28 mouse cellular contexts compared by ENCODE assay signal in the genomic region with DNA sequence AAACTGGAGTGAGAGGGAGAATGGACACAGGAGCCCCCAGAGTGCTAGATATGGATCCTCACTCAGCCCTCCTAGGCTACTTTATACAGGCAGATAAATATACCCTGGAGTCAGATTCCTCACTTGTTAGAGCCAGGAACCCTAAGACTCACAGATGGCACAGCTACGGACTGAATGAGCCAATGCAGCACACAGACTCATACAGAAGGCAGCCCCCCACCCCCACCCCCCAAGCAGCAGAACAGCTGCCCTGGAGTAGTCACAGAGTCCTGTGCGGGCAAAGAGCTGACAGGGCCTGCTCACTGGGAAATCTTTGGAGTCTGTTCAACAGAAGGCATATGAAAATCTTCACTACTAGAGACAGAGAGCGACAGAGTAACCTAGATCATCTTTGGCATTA. TPM values are rescaled to one million over a fixed set of nuclear protein-coding genes. Genes with fewer than 3 reads are reported as not detected.
DNase-seq lines count a peak whose midpoint lies in the region; ATAC-seq and TF ChIP-seq lines count a peak whose summit lies in the region.
"Had no signal": no experiment of that assay in that cellular context is flagged by ENCODE, and none has a peak within 500 bp of the region (broad histone marks: within the 10 kb centered on the region; RNA-seq: fewer than 3 reads in every experiment).

No protein-coding gene starts in this region.

- DNase-seq in forebrain, embryonic 11.5 days (ENCODE audit: low spot score) = no peak
- no peak for DNase-seq in layer of hippocampus, adult 2 months (ENCODE audit: low spot score in 2 of 2)
- no peak for DNase-seq in layer of hippocampus, postnatal 14 days (ENCODE audit: low spot score in 2 of 2)
- no peak for DNase-seq in neural tube, embryonic 10.5 days (ENCODE audit: extremely low spot score, low spot score)
- no peak for DNase-seq in forebrain, postnatal 0 days
- DNase-seq: adrenal gland, postnatal 25 days; cerebellum, adult 2 months; cerebellum, postnatal 14 days; gastrocnemius, adult 2 months; gastrocnemius, postnatal 36 days; heart, adult 2 months; kidney, adult 11 months; lung, embryonic 14.5 days; lung, postnatal 14 days; spleen, adult 18-20 months; thymus, adult 2 months; thymus, postnatal 36 days had no signal

- no peak overlapping the region for H3K27ac ChIP-seq in forebrain, embryonic 15.5 days (replicated peaks)
- no peak overlapping the region for H3K27ac ChIP-seq in forebrain, embryonic 11.5 days (ENCODE audit: low read depth, low read length)
- H3K27ac ChIP-seq in layer of hippocampus, adult 2 months = peak overlapping the region; percentile 15
- no peak overlapping the region for H3K27ac ChIP-seq in neural tube, embryonic 14.5 days (ENCODE audit: low read depth, low read length)
- no peak overlapping the region for H3K27ac ChIP-seq in forebrain, postnatal 0 days (ENCODE audit: low read depth, low read length)
- H3K27ac ChIP-seq: gastrocnemius, adult 2 months; heart, adult 2 months; liver, embryonic 15.5 days; midbrain, embryonic 10.5 days had no signal

- no peak overlapping the region for H3K4me3 ChIP-seq in forebrain, embryonic 15.5 days
- no peak overlapping the region for H3K4me3 ChIP-seq in forebrain, embryonic 11.5 days (ENCODE audit: low read depth, low read length)
- H3K4me3 ChIP-seq in layer of hippocampus, adult 2 months = no peak overlapping the region
- no peak overlapping the region for H3K4me3 ChIP-seq in neural tube, embryonic 14.5 days (ENCODE audit: low read depth, low read length)
- no peak overlapping the region for H3K4me3 ChIP-seq in forebrain, postnatal 0 days (ENCODE audit: low read depth, low read length)
- H3K4me3 ChIP-seq: gastrocnemius, adult 2 months; heart, adult 2 months; heart, embryonic 12.5 days; liver, embryonic 15.5 days; midbrain, embryonic 10.5 days; myocyte had no signal

- 72% methylated on average over 3 of the region's 3 CpGs for WGBS in forebrain, embryonic 15.5 days
- 93% methylated on average over 3 of the region's 3 CpGs for WGBS in forebrain, embryonic 11.5 days
- 78% methylated on average over 3 of the region's 3 CpGs for WGBS in neural tube, embryonic 14.5 days
- 64% methylated on average over 3 of the region's 3 CpGs for WGBS in forebrain, postnatal 0 days

- H3K4me2 ChIP-seq in forebrain, embryonic 15.5 days (replicated peaks) = no peak overlapping the region
- no peak overlapping the region for H3K4me2 ChIP-seq in forebrain, embryonic 11.5 days (ENCODE audit: low read depth, low read length, severe bottlenecking)
- no peak overlapping the region for H3K4me2 ChIP-seq in neural tube, embryonic 14.5 days (ENCODE audit: low read depth, low read length)
- no peak overlapping the region for H3K4me2 ChIP-seq in forebrain, postnatal 0 days (ENCODE audit: low read depth)
- H3K4me2 ChIP-seq: heart, embryonic 12.5 days; liver, embryonic 15.5 days; lung, embryonic 14.5 days had no signal

- peak; percentile 59; the same call in 1 of the 2 replicates for ATAC-seq in forebrain, embryonic 15.5 days (replicated peaks)
- no peak for ATAC-seq in forebrain, embryonic 11.5 days (replicated peaks; ENCODE audit: low FRiP score)
- peak; percentile 30; the same call in 1 of the 2 replicates for ATAC-seq in neural tube, embryonic 14.5 days (ENCODE audit: low read depth)
- peak; percentile 82 for ATAC-seq in forebrain, postnatal 0 days
- ATAC-seq: CD4-positive, CD25-positive, alpha-beta regulatory T cell, adult 4 months; inflammation-experienced regulatory T-cells, adult 6 months; midbrain, embryonic 16.5 days had no signal

- H3K9me3 ChIP-seq in forebrain, embryonic 15.5 days = no peaks in the 10 kb centered on the region
- no peaks in the 10 kb centered on the region for H3K9me3 ChIP-seq in forebrain, embryonic 11.5 days (ENCODE audit: control insufficient read depth, low read length)
- H3K9me3 ChIP-seq in neural tube, embryonic 14.5 days (ENCODE audit: control insufficient read depth, low read length) = no peaks in the 10 kb centered on the region
- H3K9me3 ChIP-seq in forebrain, postnatal 0 days (ENCODE audit: low read length) = no peaks in the 10 kb centered on the region
- H3K9me3 ChIP-seq: heart, embryonic 12.5 days; liver, embryonic 15.5 days; midbrain, embryonic 10.5 days had no signal

- H3K27me3 ChIP-seq in forebrain, embryonic 15.5 days = no peaks in the 10 kb centered on the region
- no peaks in the 10 kb centered on the region for H3K27me3 ChIP-seq in forebrain, embryonic 11.5 days (ENCODE audit: control insufficient read depth, insufficient read depth, low read length)
- no peaks in the 10 kb centered on the region for H3K27me3 ChIP-seq in neural tube, embryonic 14.5 days (ENCODE audit: control insufficient read depth, insufficient read depth, low read length)
- no peaks in the 10 kb centered on the region for H3K27me3 ChIP-seq in forebrain, postnatal 0 days (ENCODE audit: insufficient read depth, low read length)
- H3K27me3 ChIP-seq: heart, embryonic 12.5 days; liver, embryonic 15.5 days had no signal

- no peak for TF ChIP-seq CTCF in layer of hippocampus, adult 2 months (conservative IDR thresholded peaks at IDR 0.05)
- TF ChIP-seq CTCF in forebrain, postnatal 0 days (IDR thresholded peaks at IDR 0.05; ENCODE audit: low read depth) = no peak

- H3K4me1 ChIP-seq in forebrain, embryonic 15.5 days = no peaks in the 10 kb centered on the region
- no peaks in the 10 kb centered on the region for H3K4me1 ChIP-seq in forebrain, embryonic 11.5 days (replicated peaks; ENCODE audit: control insufficient read depth, insufficient read depth, low read length)
- H3K4me1 ChIP-seq in neural tube, embryonic 14.5 days (ENCODE audit: control insufficient read depth, insufficient read depth, low read length) = no peaks in the 10 kb centered on the region
- no peaks in the 10 kb centered on the region for H3K4me1 ChIP-seq in forebrain, postnatal 0 days (ENCODE audit: insufficient read depth)
- H3K4me1 ChIP-seq: heart, embryonic 12.5 days; liver, embryonic 15.5 days had no signal

- no peak overlapping the region for H3K9ac ChIP-seq in forebrain, embryonic 15.5 days (replicated peaks)
- no peak overlapping the region for H3K9ac ChIP-seq in forebrain, embryonic 11.5 days (ENCODE audit: low read length)
- H3K9ac ChIP-seq in neural tube, embryonic 14.5 days (replicated peaks; ENCODE audit: low read depth, low read length) = no peak overlapping the region
- no peak overlapping the region for H3K9ac ChIP-seq in forebrain, postnatal 0 days
- H3K9ac ChIP-seq: heart, embryonic 12.5 days; liver, embryonic 15.5 days; lung, embryonic 14.5 days had no signal

- peaks cover 93% of the 10 kb centered on the region for H3K36me3 ChIP-seq in forebrain, embryonic 15.5 days
- no peaks in the 10 kb centered on the region for H3K36me3 ChIP-seq in forebrain, embryonic 11.5 days (ENCODE audit: control insufficient read depth, insufficient read depth, low read length)
- peaks cover 53% of the 10 kb centered on the region for H3K36me3 ChIP-seq in neural tube, embryonic 14.5 days (ENCODE audit: control insufficient read depth, insufficient read depth, low read length)
- H3K36me3 ChIP-seq in forebrain, postnatal 0 days (ENCODE audit: insufficient read depth) = peaks cover 92% of the 10 kb centered on the region

RNA-seq across cellular contexts. Expression of a gene that starts 38.3 kb away (rescaled TPM):
- 89.7 and 90.5 TPM in 2 replicates for polyA plus RNA-seq in forebrain, embryonic 15.5 days (2015; fragmentation: Nextera tagmentation; extraction: Ambion mirVana)
- 9.7 and 10.9 TPM in 2 replicates for polyA plus RNA-seq in forebrain, embryonic 11.5 days (2014; fragmentation: Nextera tagmentation; extraction: Ambion mirVana)
- total RNA-seq in layer of hippocampus, adult 2 months (2021) = 100 to 1,000 TPM; 254 to 266 TPM
- 100 to 1,000 TPM; 230 to 234 TPM for total RNA-seq in layer of hippocampus, postnatal 14 days (2021)
- 186 and 193 TPM in 2 replicates for polyA plus RNA-seq in neural tube, embryonic 14.5 days (2014; fragmentation: Nextera tagmentation; extraction: Ambion mirVana)
- total RNA-seq in forebrain, postnatal 0 days (2014; rRNA removed) = 210 and 226 TPM in 2 replicates
- polyA plus RNA-seq in forebrain, postnatal 0 days (2015; fragmentation: Nextera tagmentation; extraction: Ambion mirVana) = 114 and 133 TPM in 2 replicates
- total RNA-seq: neutrophil, adult 5-6 weeks had no signal
- polyA plus RNA-seq: inflammation-experienced regulatory T-cells, adult 6 months; liver, adult 2 months had no signal
